Mouse (Mus musculus) heart, postnatal 0 days (tissue): ENCODE measurements at regions not wholly inside any gene's neighbourhood (a gene's known extent, or its start where the extent isn't known, plus 50 kb on each side); places are given as distances from the start of the nearest gene placed in this dataset.

Experiments used
- ATAC-seq: fragments of 200-750 bp; cut with Nextera tagmentation; 2 replicates; pipeline ENCODE4 v1.8.0; 2017; ENCODE audit warnings: low read depth, moderate number of reproducible peaks, moderate library complexity; ENCODE audit not compliant: insufficient read depth
- DNase-seq: peaks from one replicate; pipeline ENCODE4 v3.0.0-alpha.2; 2016; ENCODE audit warnings: low spot score
- H3K27ac ChIP-seq: fragments of 300-500 bp; sonication (generic); 2 replicates; pipeline ENCODE4 v1.5.1; 2014; ENCODE audit warnings: low read depth, mild to moderate bottlenecking
- H3K27me3 ChIP-seq: fragments of 300-500 bp; sonication (generic); 2 replicates; pipeline ENCODE4 v1.6.1; 2014; ENCODE audit warnings: low read length, mixed read lengths; ENCODE audit not compliant: control insufficient read depth, insufficient read depth
- H3K36me3 ChIP-seq: fragments of 300-500 bp; sonication (generic); replicated peaks from 2 replicates; pipeline ENCODE4 v1.6.1; 2014; ENCODE audit warnings: low read length, mixed read lengths; ENCODE audit not compliant: control insufficient read depth, insufficient read depth
- H3K4me1 ChIP-seq: fragments of 300-500 bp; sonication (generic); 2 replicates; pipeline ENCODE4 v1.6.1; 2014; ENCODE audit warnings: antibody characterized with exemption; ENCODE audit not compliant: control insufficient read depth, insufficient read depth
- H3K4me2 ChIP-seq: fragments of 300-500 bp; sonication (generic); 2 replicates; pipeline ENCODE4 v1.6.1; 2014; ENCODE audit warnings: low read depth, mild to moderate bottlenecking, low read length, moderate library complexity
- H3K4me3 ChIP-seq: fragments of 300-500 bp; sonication (generic); 2 replicates; pipeline ENCODE4 v1.5.1; 2014; ENCODE audit warnings: low read depth, low read length
- H3K9ac ChIP-seq: fragments of 300-500 bp; sonication (generic); replicated peaks from 2 replicates; pipeline ENCODE4 v1.6.1; 2014; ENCODE audit warnings: low read depth, low read length, mixed read lengths
- H3K9me3 ChIP-seq: fragments of 300-500 bp; sonication (generic); replicated peaks from 2 replicates; pipeline ENCODE4 v1.6.1; 2016; ENCODE audit warnings: low read length; ENCODE audit not compliant: control insufficient read depth
- CTCF ChIP-seq: IDR thresholded peaks from 2 replicates; pipeline ENCODE4 v1.5.1; 2016; ENCODE audit warnings: antibody characterized with exemption, control low read depth, low read depth
- EP300 ChIP-seq: IDR thresholded peaks from 2 replicates; pipeline ENCODE4 v1.6.1; 2016; ENCODE audit warnings: antibody characterized with exemption, low read depth
- WGBS: fragments of 180-500 bp; shearing (Covaris S2); extraction: QIAGEN DNeasy Blood & Tissue Kit; methylation state at CpG from one replicate; pipeline ENCODE4 v1.1.7; 2014; 5-methylcytosine and 5-hydroxymethylcytosine counted together

- Histone ChIP-seq H3K27me3 (peaks cover 5% of the 10 kb centered on the region), H3K27ac (peak overlapping the region; percentile 74), H3K4me1 (peaks cover 4% of the 10 kb centered on the region; the same call in 1 of the 2 replicates), H3K9me3 (no peaks in the 10 kb centered on the region), H3K4me3 (no peak overlapping the region), H3K9ac (no peak overlapping the region), H3K4me2 (no peak overlapping the region), H3K36me3 (no peaks in the 10 kb centered on the region)
- WGBS: 37% methylated on average over 15 of the region's 15 CpGs
- TF ChIP-seq CTCF (no peak), EP300 (no peak)
- DNase-seq (peak; percentile 66), ATAC-seq (peak; percentile 83)
These were observed 66.1 kb downstream of the Gm26897 start for GRCm38 (mm10) chr5:111799700-111800311.

- no peak; the same call in 1 of the 2 replicates for TF ChIP-seq CTCF
- no peak for TF ChIP-seq EP300
- peaks cover 2% of the 10 kb centered on the region for H3K27me3 ChIP-seq
- ATAC-seq (no peak), DNase-seq (no peak)
- H3K9me3 ChIP-seq: no peaks in the 10 kb centered on the region
- H3K4me3 ChIP-seq: no peak overlapping the region
- no peak overlapping the region for H3K4me2 ChIP-seq
- H3K27ac ChIP-seq: no peak overlapping the region
- WGBS: 84% methylated on average over 11 of the region's 11 CpGs
- H3K9ac ChIP-seq: no peak overlapping the region
- H3K4me1 ChIP-seq: peaks cover 4% of the 10 kb centered on the region; the same call in 1 of the 2 replicates
- no peaks in the 10 kb centered on the region for H3K36me3 ChIP-seq
These were observed 66.8 kb downstream of the Gm26897 start for GRCm38 (mm10) chr5:111800511-111800910.

- 59% methylated on average over 2 of the region's 2 CpGs for WGBS
- Histone ChIP-seq H3K27ac (no peak overlapping the region), H3K27me3 (no peaks in the 10 kb centered on the region), H3K4me3 (no peak overlapping the region), H3K4me1 (peaks cover 4% of the 10 kb centered on the region; the same call in 1 of the 2 replicates), H3K9ac (no peak overlapping the region), H3K4me2 (no peak overlapping the region), H3K36me3 (no peaks in the 10 kb centered on the region), H3K9me3 (no peaks in the 10 kb centered on the region)
- ATAC-seq (no peak), DNase-seq (no peak)
- no peak for TF ChIP-seq CTCF
- no peak for TF ChIP-seq EP300
These were observed 67.3 kb downstream of the Gm26897 start for GRCm38 (mm10) chr5:111801051-111801450.

GRCm38 (mm10) chr5:111804542-111804941 lies 70.8 kb downstream of the Gm26897 start:
- Histone ChIP-seq H3K4me1 (peaks cover 3% of the 10 kb centered on the region; the same call in 1 of the 2 replicates), H3K4me2 (no peak overlapping the region), H3K27me3 (no peaks in the 10 kb centered on the region), H3K9ac (no peak overlapping the region), H3K36me3 (no peaks in the 10 kb centered on the region), H3K4me3 (no peak overlapping the region), H3K27ac (no peak overlapping the region), H3K9me3 (no peaks in the 10 kb centered on the region)
- TF ChIP-seq CTCF: no peak
- no peak for TF ChIP-seq EP300
- WGBS: 62% methylated on average over 6 of the region's 6 CpGs
- ATAC-seq (no peak), DNase-seq (no peak)

- WGBS: 53% methylated on average over 7 of the region's 7 CpGs
- ATAC-seq: no peak
- no peaks in the 10 kb centered on the region for H3K9me3 ChIP-seq
- H3K27ac ChIP-seq: no peak overlapping the region
- H3K4me1 ChIP-seq: no peaks in the 10 kb centered on the region
- H3K36me3 ChIP-seq: no peaks in the 10 kb centered on the region
- TF ChIP-seq EP300 (no peak), CTCF (no peak)
- no peak for DNase-seq
- no peak overlapping the region for H3K9ac ChIP-seq
- no peak overlapping the region for H3K4me3 ChIP-seq
- no peak overlapping the region for H3K4me2 ChIP-seq
- H3K27me3 ChIP-seq: no peaks in the 10 kb centered on the region
These were observed 71.4 kb downstream of the Gm26897 start for GRCm38 (mm10) chr5:111805150-111805549.

- no peak for ATAC-seq
- Histone ChIP-seq H3K36me3 (no peaks in the 10 kb centered on the region), H3K27ac (no peak overlapping the region), H3K9me3 (no peaks in the 10 kb centered on the region), H3K9ac (no peak overlapping the region), H3K4me1 (no peaks in the 10 kb centered on the region), H3K27me3 (no peaks in the 10 kb centered on the region), H3K4me2 (no peak overlapping the region), H3K4me3 (no peak overlapping the region)
- WGBS: 32% methylated on average over 17 of the region's 17 CpGs
- no peak for TF ChIP-seq CTCF
- TF ChIP-seq EP300: no peak
- no peak for DNase-seq
These were observed 72.1 kb downstream of the Gm26897 start for GRCm38 (mm10) chr5:111805761-111806191.
